8 mouse cellular contexts compared by ENCODE assay signal in the genomic region with DNA sequence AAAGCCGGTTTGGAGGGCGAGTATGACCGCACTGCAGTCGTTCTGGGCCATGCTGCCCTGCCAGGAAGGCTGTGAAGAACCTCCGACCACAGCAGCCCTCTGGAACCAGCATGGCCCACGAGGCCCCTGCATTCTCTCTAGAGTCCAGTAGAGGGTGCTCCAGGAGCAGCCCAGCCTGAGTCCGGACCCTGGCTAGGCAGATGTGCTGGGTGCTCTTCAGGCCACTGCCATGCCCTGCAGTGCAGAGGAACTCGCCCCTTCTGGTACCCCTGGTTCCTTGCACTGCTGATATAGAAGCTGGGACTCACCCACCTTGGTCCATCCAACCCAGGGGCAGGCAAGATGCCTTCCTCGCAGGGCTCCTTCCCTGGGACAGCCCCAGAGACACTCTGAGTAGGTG. TPM values are rescaled to one million over a fixed set of nuclear protein-coding genes. Genes with fewer than 3 reads are reported as not detected.
DNase-seq lines count a peak whose midpoint lies in the region; ATAC-seq and TF ChIP-seq lines count a peak whose summit lies in the region.

No protein-coding gene starts in this region.

- peak; percentile 34; the same call in 1 of the 2 replicates for ATAC-seq in G1E (ENCODE audit: extremely low read depth, insufficient number of reproducible peaks, low FRiP score, poor library complexity, severe bottlenecking)
- peak; percentile 80 for ATAC-seq in forebrain, embryonic 15.5 days (replicated peaks)

- no peak overlapping the region for H3K27ac ChIP-seq in forebrain, embryonic 15.5 days (replicated peaks)
- no peak overlapping the region for H3K27ac ChIP-seq in liver, adult 2 months (replicated peaks; ENCODE audit: insufficient read depth, low read depth, low read length)

- no peaks in the 10 kb centered on the region for H3K79me2 ChIP-seq in liver, adult 2 months (ENCODE audit: control insufficient read depth, insufficient read depth, low read length)

- H3K9me3 ChIP-seq in G1E (replicated peaks) = no peaks in the 10 kb centered on the region
- H3K9me3 ChIP-seq in forebrain, embryonic 15.5 days = peaks cover 1% of the 10 kb centered on the region; the same call in 1 of the 2 replicates

- peaks cover 14% of the 10 kb centered on the region; the same call in 1 of the 2 replicates for H3K27me3 ChIP-seq in G1E (ENCODE audit: insufficient read depth, low read length)
- H3K27me3 ChIP-seq in forebrain, embryonic 15.5 days = no peaks in the 10 kb centered on the region
- no peaks in the 10 kb centered on the region for H3K27me3 ChIP-seq in liver, adult 2 months (ENCODE audit: control insufficient read depth, insufficient read depth, low read length)

- H3K9ac ChIP-seq in forebrain, embryonic 15.5 days (replicated peaks) = no peak overlapping the region
- H3K9ac ChIP-seq in liver, adult 2 months (ENCODE audit: low read depth, low read length) = no peak overlapping the region

- H3K4me2 ChIP-seq in forebrain, embryonic 15.5 days (replicated peaks) = no peak overlapping the region

- no peaks in the 10 kb centered on the region for H3K36me3 ChIP-seq in G1E (replicated peaks)
- peaks cover 3% of the 10 kb centered on the region; the same call in 1 of the 2 replicates for H3K36me3 ChIP-seq in forebrain, embryonic 15.5 days
- no peaks in the 10 kb centered on the region for H3K36me3 ChIP-seq in liver, adult 2 months (ENCODE audit: control insufficient read depth, insufficient read depth, low read length)

- peak; percentile 49 for DNase-seq in B cell, adult 2 months
- DNase-seq in G1E (ENCODE audit: low spot score) = peak; percentile 37
- DNase-seq in cerebellum, adult 8-10 months = peak; percentile 27
- peak; percentile 31 for DNase-seq in hindlimb bud, embryonic 11.5 days (ENCODE audit: extremely low spot score, low read depth, low spot score)
- no peak for DNase-seq in liver, adult 2 months (ENCODE audit: extremely low read depth, low read depth, low spot score)
- DNase-seq in neural tube, embryonic 10.5 days (ENCODE audit: extremely low spot score, low spot score) = peak; percentile 80
- peak; percentile 28 for DNase-seq in yolk sac, embryonic 10.5 days (ENCODE audit: low spot score)

- H3K4me1 ChIP-seq in G1E (ENCODE audit: insufficient read depth, low read depth, low read length) = no peaks in the 10 kb centered on the region
- H3K4me1 ChIP-seq in forebrain, embryonic 15.5 days = no peaks in the 10 kb centered on the region
- H3K4me1 ChIP-seq in liver, adult 2 months (ENCODE audit: control insufficient read depth, insufficient read depth, low read length) = no peaks in the 10 kb centered on the region

- no peak overlapping the region for H3K4me3 ChIP-seq in G1E (ENCODE audit: low read depth, low read length)
- no peak overlapping the region for H3K4me3 ChIP-seq in forebrain, embryonic 15.5 days
- no peak overlapping the region for H3K4me3 ChIP-seq in liver, adult 2 months (ENCODE audit: insufficient read depth, low read depth, low read length)

- 15% methylated on average over 9 of the region's 9 CpGs for WGBS in forebrain, embryonic 15.5 days
- 13% methylated on average over 9 of the region's 9 CpGs for WGBS in liver, adult 2 months

- TF ChIP-seq CTCF in G1E (IDR thresholded peaks at IDR 0.05; ENCODE audit: low read depth, low read length) = peak; percentile 72
- TF ChIP-seq CTCF in liver, adult 2 months (IDR thresholded peaks at IDR 0.05; ENCODE audit: low read depth, low read length) = peak; percentile 92

- TF ChIP-seq POLR2A in liver, adult 2 months (IDR thresholded peaks at IDR 0.05; ENCODE audit: extremely low read depth, insufficient read depth, low read length) = no peak

RNA-seq across cellular contexts. Expression of a gene that starts 50.5 kb away (rescaled TPM):
- total RNA-seq in G1E (2014; fragmentation: Nextera tagmentation) = not detected in 2 replicates
- total RNA-seq in G1E (2017) = 0.05 and 0.06 TPM in 2 replicates
- not detected in 2 replicates for polyA plus RNA-seq in G1E (2012)
- polyA plus RNA-seq in forebrain, embryonic 15.5 days (2015; fragmentation: Nextera tagmentation; extraction: Ambion mirVana) = 8.7 and 8.9 TPM in 2 replicates
- 0.07 TPM in 1 of 2 replicates, not detected in the other for total RNA-seq in liver, adult 2 months (2014; rRNA removed)
- polyA plus RNA-seq in liver, adult 2 months (2012; rRNA removed) = 0.11 and 0.14 TPM in 2 replicates
